Mouse (Mus musculus) adrenal gland, postnatal 25 days (tissue): ENCODE measurements at regions not wholly inside any gene's neighbourhood (a gene's known extent, or its start where the extent isn't known, plus 50 kb on each side); places are given as distances from the start of the nearest gene placed in this dataset.

Experiments used
- DNase-seq: peaks from one replicate; pipeline ENCODE4 v3.0.0; 2021; ENCODE audit warnings: mixed read lengths

- no peak for DNase-seq
Measured at GRCm38 (mm10) chr4:142956832-142957429, 255.9 kb downstream of the Prdm2 start.

DNA sequence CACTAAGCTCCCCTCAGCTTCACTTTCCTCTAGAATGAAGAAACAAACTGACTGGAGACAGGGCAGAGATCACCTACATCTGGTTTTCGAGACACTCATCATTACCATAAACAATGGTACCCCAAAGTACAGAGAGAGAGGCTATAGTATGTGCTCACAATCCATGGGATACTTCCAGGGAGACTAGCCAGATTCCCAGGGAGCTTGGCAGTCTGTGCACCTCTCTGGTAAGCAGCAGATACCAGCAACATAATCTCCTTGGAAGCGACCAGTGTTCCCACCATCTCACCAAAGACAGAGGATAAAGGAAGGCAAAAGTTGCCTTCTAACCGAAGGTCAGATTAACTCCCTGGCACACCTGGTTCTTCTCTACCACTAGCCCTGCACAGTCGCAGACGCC lies 256.4 kb downstream of the Prdm2 start:
- DNase-seq, result no peak

DNA sequence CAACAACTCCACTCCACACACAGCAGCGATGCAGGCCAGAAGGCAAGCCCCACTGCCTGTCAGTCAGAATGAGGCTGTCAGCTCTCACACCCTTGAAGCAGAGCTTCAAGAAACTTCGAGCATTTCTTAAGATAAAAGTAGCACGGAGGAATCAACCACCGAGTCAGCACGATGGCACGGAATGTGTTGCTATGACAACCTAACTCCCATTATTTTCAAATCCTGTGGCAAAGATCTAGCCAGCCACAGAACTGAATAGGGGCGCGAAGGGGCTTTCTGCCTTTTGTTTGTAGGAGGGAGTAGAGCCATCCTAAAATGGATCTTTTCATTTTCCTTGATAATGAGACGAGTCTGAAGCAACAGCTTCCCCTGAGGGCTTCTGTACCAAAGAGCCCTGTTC lies 259.1 kb downstream of the Prdm2 start:
- DNase-seq, result no peak

- DNase-seq, result no peak
Measured at GRCm38 (mm10) chr4:142952879-142953278, 259.9 kb downstream of the Prdm2 start.

DNA sequence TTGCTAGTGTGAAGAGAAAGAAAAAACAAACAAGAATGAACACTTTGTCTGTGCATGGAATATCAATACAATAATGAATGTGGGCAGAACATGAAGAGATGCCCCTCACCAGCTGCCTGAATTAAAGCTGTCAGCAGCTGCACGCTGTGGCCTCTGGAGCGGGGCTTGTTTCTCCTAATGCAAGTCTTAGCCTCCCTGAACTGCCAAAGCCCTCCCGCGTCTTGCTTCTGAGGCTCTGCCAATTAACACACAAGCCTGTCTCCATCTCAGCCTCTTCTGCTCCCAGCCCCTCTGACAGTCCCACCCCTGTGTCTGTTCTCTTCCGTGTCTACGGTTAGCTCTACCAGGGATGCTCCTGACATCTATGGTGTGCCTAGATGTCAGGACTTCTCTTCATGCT lies 265.1 kb downstream of the Prdm2 start:
- no peak for DNase-seq

- no peak for DNase-seq
Measured at GRCm38 (mm10) chr4:142933627-142934026, 279.2 kb downstream of the Prdm2 start.

DNA sequence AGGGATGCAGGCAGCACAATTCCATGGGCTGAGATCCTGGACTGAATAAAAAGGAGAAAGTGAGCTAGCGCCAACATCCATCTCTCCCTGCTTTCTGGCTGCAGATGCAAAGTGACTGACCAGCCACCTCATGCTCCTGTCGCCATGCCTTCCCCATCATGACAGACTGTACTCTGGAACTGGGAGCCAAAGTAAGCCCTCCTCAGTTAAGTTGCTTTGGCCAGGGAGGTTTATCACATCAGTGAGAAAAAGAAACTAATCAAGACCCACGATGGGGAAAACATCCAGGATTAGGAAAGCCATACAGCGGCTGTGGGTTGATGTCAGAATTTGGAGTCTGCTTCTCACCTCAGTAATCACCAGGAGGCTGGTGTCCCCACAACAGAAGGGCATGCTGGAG lies 283.6 kb downstream of the Prdm2 start:
- no peak for DNase-seq

GRCm38 (mm10) chr4:142927328-142928108 lies 285.3 kb downstream of the Prdm2 start:
- no peak for DNase-seq

DNA sequence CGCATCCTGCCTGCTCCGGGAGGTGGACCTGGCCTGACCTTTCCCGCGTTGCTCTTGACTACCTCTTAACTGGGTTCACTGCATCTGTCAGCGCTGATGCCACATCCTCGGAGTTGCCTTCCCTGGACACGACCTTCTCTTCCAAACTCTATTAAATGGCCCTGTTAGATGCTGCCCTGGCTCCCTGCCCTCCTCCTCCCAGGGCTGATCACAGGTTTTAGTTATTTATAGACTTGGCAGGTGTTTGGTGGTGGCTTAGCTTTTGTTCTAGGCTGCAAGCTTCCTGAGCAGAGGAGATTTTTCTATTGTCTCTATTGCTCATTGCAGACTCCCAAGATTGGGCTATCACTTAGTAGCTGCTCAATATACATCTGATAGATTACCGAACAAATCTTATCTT lies 287.7 kb downstream of the Prdm2 start:
- DNase-seq, result no peak

DNA sequence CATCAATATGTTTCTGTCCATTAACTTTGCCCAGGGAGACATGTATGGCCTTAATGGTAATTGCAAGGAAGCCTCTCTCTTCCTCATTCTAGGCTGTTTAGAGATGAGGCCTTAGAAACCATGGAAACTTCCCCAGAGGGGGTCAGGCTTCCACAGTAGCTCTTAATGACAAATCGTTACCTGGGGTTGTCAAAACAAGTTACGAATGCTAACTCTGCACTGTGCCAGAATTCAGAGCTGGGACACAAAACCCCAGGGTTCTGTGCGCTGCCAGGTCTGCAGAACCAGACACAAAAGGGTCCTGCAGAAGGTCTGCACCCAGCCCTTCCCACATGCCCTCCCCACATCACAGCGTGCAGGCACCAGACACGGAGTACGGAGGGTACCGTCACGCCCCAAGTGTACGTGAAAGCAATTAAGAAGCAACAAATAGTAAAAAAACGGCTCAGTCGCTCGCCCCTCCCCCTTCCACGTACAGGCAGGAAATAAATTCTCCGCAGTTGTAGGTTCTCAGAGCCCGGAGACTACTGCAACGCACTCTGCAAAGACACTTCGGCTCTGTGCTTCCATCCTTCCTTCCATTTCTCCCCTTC lies 303.3 kb downstream of the Prdm2 start:
- no peak for DNase-seq

GRCm38 (mm10) chr4:142908782-142909181 lies 304.0 kb downstream of the Prdm2 start:
- no peak for DNase-seq

DNA sequence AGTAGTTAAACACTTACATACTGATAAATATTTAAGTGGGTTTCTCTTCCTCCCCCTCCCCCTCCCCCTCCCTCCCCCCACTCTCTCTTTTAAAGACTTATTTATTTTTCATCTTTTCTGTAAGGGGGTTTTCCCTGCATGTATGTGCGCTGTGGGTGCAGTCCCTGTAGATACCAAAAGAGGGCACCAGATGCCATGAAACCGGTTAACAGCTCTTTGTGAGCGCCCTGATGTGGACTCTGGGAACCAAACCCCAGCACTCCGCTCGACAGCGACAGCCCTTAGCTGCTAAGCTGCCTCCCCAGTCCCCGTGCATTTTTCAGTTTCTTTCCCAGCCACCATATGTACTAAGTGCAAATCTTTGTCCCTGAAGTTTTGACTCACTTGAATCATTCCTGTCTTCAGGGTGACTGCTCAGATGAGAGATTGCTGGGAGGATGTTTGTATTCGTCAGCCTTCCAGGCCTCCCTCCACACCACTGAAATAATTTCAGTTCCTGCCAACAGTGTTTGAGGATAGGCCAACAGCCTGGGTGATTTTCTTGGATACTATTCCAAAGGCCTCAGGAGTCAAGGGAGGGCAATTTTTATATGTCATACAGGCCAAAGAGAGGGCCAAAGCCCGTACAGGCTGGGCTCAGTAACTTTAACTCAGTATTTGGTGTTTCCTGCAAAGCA lies 309.3 kb downstream of the Prdm2 start:
- peak; percentile 8 for DNase-seq

DNA sequence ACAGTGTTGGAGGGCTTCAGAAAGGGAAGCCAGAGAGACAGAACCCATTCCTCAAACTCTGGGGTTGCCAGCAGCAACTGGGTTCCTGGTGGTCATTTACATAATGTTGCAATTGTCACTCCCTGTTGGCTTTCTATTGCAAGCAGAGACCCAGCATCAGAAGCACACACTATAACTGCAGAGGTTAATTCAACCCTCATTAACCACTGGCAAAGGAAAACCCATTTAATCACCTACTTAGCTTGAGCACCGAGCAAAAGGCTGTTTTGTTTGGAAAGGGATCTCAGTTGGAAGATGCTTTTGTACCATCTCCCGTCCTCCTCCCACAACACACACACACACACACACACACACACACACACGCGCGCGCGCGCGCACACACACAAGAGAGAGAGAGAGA lies 312.0 kb downstream of the Prdm2 start:
- no peak for DNase-seq

- no peak for DNase-seq
Measured at GRCm38 (mm10) chr4:142898994-142899393, 313.8 kb downstream of the Prdm2 start.

DNA sequence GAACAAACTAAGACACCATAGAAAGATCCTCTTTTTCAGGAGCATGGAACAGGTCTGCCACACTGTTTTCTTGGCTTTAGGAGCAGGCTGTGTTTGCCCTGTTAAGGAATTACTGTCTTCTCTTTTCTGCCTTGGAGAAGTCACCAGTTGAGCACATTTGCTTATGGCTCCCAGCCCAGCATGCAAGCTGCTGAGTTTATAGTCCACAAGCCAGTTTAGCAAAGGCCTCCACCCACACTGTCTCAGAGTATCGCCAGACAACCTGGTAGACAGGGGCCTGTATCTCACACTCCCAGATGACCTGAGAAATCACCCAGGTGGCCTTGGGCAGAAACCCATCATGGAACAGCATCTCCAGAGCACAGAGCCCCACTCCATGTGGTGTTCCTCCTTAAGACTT lies 322.1 kb downstream of the Prdm2 start:
- no peak for DNase-seq

GRCm38 (mm10) chr4:142888891-142889290 lies 323.9 kb downstream of the Prdm2 start:
- no peak for DNase-seq

- DNase-seq, result no peak
Measured at GRCm38 (mm10) chr4:142887876-142888275, 324.9 kb downstream of the Prdm2 start.

DNA sequence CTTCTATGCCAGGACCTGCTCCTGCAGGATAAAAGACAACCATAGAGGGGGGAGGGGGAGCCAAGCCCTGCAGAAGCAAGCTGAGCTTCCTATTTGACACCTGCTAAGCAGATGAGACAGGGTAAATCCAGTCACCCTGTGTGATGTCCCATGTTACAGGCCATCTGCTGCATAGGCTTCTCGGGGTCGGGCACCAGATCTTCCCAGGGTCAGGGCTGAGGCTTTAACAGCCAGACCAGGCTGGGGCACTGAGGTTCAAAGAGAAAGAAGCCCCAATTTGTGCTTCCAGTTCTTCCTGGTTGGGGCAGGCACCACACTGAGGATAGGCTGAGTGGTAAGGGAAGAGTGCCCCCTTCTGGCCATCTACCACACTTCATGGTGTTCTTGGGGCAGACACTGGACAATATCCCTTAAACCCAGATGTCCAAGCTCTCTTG lies 332.5 kb downstream of the Prdm2 start:
- DNase-seq, result peak; percentile 72

- no peak for DNase-seq
Measured at GRCm38 (mm10) chr4:142876151-142876550, 336.6 kb downstream of the Prdm2 start.

GRCm38 (mm10) chr4:142875105-142875504 lies 337.7 kb downstream of the Prdm2 start:
- DNase-seq, result no peak

GRCm38 (mm10) chr4:142866341-142866740 lies 346.5 kb downstream of the Prdm2 start:
- no peak for DNase-seq

DNA sequence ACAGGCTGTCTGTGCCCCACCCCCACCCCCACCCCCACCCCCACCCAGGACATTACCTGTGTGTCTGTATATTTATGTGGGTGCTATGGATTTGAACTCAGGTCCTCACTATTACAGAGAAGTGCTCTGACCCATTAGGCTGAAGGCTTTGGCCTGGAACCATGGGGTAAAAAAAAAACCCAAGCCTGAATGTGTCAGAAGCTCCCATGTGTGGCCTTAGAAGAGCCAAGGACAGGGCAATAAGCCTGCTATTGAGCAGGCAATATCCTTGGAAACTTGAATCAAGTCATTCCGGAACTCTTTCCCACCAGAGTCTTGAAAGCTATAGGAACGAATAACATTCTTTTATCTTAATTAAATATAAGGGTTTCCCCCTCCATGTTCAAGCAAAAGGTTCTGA lies 347.2 kb downstream of the Prdm2 start:
- no peak for DNase-seq

DNA sequence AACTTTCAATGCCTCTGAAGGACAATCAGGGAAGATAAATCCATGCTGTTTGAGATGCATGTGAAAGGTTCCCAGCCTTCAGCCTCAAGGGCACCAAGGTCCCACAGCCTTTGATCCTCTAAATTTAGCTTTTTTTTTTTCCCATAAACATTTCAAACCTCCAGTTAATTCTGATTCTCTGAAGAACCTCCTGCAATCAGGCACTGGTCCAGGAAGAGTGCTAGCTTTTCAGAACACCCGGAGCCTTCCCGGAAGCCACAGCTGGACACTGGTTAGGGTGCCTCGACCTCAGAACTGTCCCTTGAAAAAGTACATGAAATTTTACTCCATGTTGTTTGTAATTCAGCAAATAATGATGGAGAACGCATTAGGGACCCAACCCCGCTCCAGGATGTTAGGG lies 348.9 kb downstream of the Prdm2 start:
- peak; percentile 29 for DNase-seq
